Mouse (Mus musculus): ENCODE measurements around the gene 1700084M14Rik.
"Not testable (repeated sequence)": the region's sequence is repeated elsewhere in the genome, so short reads cannot be mapped to it uniquely, and the experiment has no call there.

1700084M14Rik gene

DNA sequence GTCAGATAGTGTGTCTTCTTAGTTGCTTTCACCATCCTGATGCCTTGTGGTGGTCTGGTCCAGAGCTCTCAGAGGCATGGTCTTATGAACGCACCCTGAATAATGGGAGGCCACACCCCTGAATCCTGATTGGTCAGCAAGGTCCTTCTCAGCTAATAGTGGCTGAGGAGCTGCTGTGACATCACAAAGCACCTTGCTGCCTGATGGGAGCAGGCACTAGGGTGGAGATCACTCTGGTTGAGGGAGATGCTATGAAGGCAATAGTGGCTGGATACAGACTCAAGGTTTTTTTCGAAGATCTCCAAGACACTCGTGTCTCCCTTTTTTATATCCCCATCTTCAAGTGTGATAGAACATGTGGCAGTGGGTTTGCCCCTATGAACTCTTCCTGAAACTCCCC lies at the start of gene 1700084M14Rik:
Gene 1700084M14Rik (minus strand): TSS at position 101 of the 400 bp plus-strand sequence.
- DNase-seq (ENCODE audit: low spot score in 2 of 2) = not testable (repeated sequence)
